Mouse (Mus musculus): ENCODE measurements around the gene Mlc1. TPM values are rescaled to one million over a fixed set of nuclear protein-coding genes. Genes with fewer than 3 reads are reported as not detected.

The Mlc1 gene
- total and polyA plus RNA-seq, 2 experiments from 2014 or later, result 0.04 TPM; not detected in 1

DNA sequence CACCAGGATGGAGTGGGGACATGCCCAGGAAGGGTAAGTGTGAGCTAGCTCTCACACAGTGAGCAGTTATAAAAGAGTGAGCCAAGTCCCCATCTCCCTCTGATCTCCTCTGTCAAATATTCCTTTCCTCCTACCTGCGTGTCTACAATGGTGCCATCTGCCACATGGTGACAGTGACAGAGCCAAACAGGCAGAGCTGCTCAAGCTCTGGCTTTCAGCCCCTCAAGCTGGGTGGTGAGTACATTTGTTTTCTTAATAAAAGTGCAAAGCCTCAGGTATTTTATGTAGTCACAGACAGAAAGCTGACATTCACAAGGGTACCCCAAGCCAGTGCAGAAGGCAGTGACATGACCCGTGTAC lies 41.5 kb downstream of the Mlc1 start:
- Histone ChIP-seq H3K4me2 (ENCODE audit: low read depth, low read length) (no peak overlapping the region), H3K27me3 (ENCODE audit: control insufficient read depth, insufficient read depth, low read length) (no peaks in the 10 kb centered on the region), H3K9me3 (replicated peaks; ENCODE audit: control insufficient read depth, low read length) (no peaks in the 10 kb centered on the region), H3K27ac (ENCODE audit: low read depth) (no peak overlapping the region), H3K36me3 (replicated peaks; ENCODE audit: control insufficient read depth, insufficient read depth, low read length) (no peaks in the 10 kb centered on the region), H3K4me1 (ENCODE audit: control insufficient read depth, insufficient read depth) (no peaks in the 10 kb centered on the region), H3K9ac (replicated peaks; ENCODE audit: low read depth, low read length) (no peak overlapping the region), H3K4me3 (ENCODE audit: low read depth, low read length) (no peak overlapping the region)
- DNase-seq (ENCODE audit: low spot score), result no peak
- TF ChIP-seq CTCF (IDR thresholded peaks at IDR 0.05; ENCODE audit: low read depth) (no peak), EP300 (IDR thresholded peaks at IDR 0.05; ENCODE audit: low read depth) (no peak)
- ATAC-seq (ENCODE audit: insufficient read depth, low read depth), result no peak
- WGBS, result 73% methylated on average over 2 of the region's 2 CpGs

DNA sequence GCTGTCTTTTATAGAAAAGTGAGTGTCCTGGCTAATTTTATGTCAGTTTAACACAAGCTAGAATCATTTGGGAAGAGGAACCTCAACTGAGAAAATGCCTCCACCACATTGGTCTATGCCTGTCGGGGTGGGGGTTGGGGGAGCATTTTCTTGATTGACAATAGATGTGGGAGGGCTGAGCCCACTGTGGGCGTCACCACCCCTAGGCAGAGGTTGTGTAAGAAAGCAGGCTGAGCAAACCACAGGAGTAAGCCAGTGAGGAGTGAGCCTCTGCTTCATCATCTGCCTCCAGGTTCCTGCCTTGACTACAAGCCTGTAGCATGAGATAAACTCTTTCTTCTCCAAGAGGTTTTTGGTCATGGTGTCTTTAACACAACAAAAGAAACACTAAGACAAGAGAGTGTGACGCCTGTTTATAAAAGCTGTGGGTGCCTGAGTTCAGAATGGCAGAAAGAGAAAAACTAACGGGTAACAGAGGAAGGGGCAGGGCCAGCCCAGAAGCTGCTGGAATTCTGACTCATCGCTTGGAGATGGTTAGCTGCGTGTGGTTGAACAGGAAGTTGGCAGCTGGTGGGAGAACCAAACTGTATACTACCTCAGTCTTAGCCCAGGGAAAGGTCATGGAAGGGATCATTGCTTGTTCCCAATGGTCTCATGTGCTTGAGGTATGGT lies 42.1 kb downstream of the Mlc1 start:
- H3K4me3 ChIP-seq (ENCODE audit: low read depth, low read length), result no peak overlapping the region
- DNase-seq (ENCODE audit: low spot score), result no peak
- H3K27me3 ChIP-seq (ENCODE audit: control insufficient read depth, insufficient read depth, low read length), result no peaks in the 10 kb centered on the region
- H3K27ac ChIP-seq (ENCODE audit: low read depth), result no peak overlapping the region
- no peak overlapping the region for H3K4me2 ChIP-seq (ENCODE audit: low read depth, low read length)
- no peak overlapping the region for H3K9ac ChIP-seq (replicated peaks; ENCODE audit: low read depth, low read length)
- ATAC-seq (ENCODE audit: insufficient read depth, low read depth), result no peak
- H3K9me3 ChIP-seq (replicated peaks; ENCODE audit: control insufficient read depth, low read length), result no peaks in the 10 kb centered on the region
- 52% methylated on average over 6 of the region's 6 CpGs for WGBS
- H3K4me1 ChIP-seq (ENCODE audit: control insufficient read depth, insufficient read depth), result no peaks in the 10 kb centered on the region
- H3K36me3 ChIP-seq (replicated peaks; ENCODE audit: control insufficient read depth, insufficient read depth, low read length), result no peaks in the 10 kb centered on the region
- TF ChIP-seq CTCF (IDR thresholded peaks at IDR 0.05; ENCODE audit: low read depth) (no peak), EP300 (IDR thresholded peaks at IDR 0.05; ENCODE audit: low read depth) (no peak)

DNA sequence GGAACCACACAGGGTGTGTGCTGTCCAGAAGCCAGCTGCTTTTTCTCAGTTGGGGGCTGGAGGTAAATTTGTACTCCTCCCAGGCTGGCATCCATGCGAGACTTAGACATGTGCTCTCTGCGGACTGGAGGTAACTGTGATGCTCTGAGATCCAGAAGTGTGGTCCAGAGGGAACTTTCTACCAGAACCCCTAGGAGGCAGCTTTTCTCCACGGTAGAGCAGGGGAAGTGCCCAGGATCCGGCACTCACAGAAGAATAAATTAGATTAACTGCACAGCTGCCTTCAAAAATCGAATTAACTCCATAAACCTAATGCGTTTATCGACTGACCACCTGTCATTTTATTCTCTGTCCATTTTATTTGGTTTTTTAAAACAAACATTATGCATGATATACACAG lies 44.7 kb downstream of the Mlc1 start:
- DNase-seq (ENCODE audit: low spot score) (no peak), ATAC-seq (ENCODE audit: insufficient read depth, low read depth) (peak; percentile 47; the same call in 1 of the 2 replicates)
- Histone ChIP-seq H3K4me1 (ENCODE audit: control insufficient read depth, insufficient read depth) (no peaks in the 10 kb centered on the region), H3K36me3 (replicated peaks; ENCODE audit: control insufficient read depth, insufficient read depth, low read length) (no peaks in the 10 kb centered on the region), H3K27me3 (ENCODE audit: control insufficient read depth, insufficient read depth, low read length) (no peaks in the 10 kb centered on the region), H3K9me3 (replicated peaks; ENCODE audit: control insufficient read depth, low read length) (no peaks in the 10 kb centered on the region), H3K9ac (replicated peaks; ENCODE audit: low read depth, low read length) (no peak overlapping the region), H3K4me3 (ENCODE audit: low read depth, low read length) (no peak overlapping the region), H3K27ac (ENCODE audit: low read depth) (no peak overlapping the region), H3K4me2 (ENCODE audit: low read depth, low read length) (no peak overlapping the region)
- 66% methylated on average over 7 of the region's 7 CpGs for WGBS
- TF ChIP-seq EP300 (IDR thresholded peaks at IDR 0.05; ENCODE audit: low read depth) (no peak), CTCF (IDR thresholded peaks at IDR 0.05; ENCODE audit: low read depth) (peak; percentile 39)

DNA sequence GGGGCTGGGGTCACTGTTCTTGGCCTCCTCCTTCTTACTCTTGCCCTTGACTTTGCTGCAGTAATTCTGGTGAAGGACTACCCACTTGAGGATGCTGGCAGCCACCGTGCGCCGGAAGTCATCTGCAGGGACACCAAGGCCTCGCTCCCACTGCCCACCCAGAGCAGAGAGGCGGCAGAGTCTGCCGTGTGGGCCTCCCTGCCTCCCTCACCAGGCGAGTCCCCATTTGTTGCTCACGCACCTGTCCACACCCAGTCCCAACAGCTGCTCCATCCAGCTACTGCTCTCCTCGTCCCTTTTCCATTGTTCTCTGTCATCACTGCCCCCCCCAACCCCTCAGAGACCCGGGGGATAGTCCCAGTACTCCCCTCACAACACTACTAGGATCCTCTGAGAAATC lies 46.1 kb downstream of the Mlc1 start:
- ATAC-seq (ENCODE audit: insufficient read depth, low read depth) (no peak), DNase-seq (ENCODE audit: low spot score) (no peak)
- Histone ChIP-seq H3K4me3 (ENCODE audit: low read depth, low read length) (no peak overlapping the region), H3K9me3 (replicated peaks; ENCODE audit: control insufficient read depth, low read length) (no peaks in the 10 kb centered on the region), H3K27ac (ENCODE audit: low read depth) (no peak overlapping the region), H3K36me3 (replicated peaks; ENCODE audit: control insufficient read depth, insufficient read depth, low read length) (no peaks in the 10 kb centered on the region), H3K4me2 (ENCODE audit: low read depth, low read length) (no peak overlapping the region), H3K9ac (replicated peaks; ENCODE audit: low read depth, low read length) (no peak overlapping the region), H3K4me1 (ENCODE audit: control insufficient read depth, insufficient read depth) (no peaks in the 10 kb centered on the region), H3K27me3 (ENCODE audit: control insufficient read depth, insufficient read depth, low read length) (no peaks in the 10 kb centered on the region)
- no peak for TF ChIP-seq CTCF (IDR thresholded peaks at IDR 0.05; ENCODE audit: low read depth)
- no peak for TF ChIP-seq EP300 (IDR thresholded peaks at IDR 0.05; ENCODE audit: low read depth)
- 81% methylated on average over 10 of the region's 10 CpGs for WGBS

DNA sequence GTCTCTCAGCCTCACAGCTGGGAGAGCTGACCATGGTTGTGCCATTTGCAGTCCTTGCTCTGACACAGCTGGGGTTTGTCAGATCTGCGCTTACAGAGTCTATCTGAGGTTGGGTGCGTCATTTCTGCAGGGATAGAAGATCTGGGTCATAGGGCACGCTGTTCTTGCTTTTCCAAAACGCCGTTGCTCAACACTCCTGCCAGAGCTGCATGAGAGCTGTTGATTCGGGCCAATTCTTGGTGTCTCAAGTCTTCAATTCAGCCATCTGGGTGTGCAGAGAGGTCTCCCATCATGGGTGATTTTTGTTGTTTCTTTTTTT lies 56.9 kb downstream of the Mlc1 start:
- no peak for TF ChIP-seq CTCF (IDR thresholded peaks at IDR 0.05; ENCODE audit: low read depth)
- TF ChIP-seq EP300 (IDR thresholded peaks at IDR 0.05; ENCODE audit: low read depth), result no peak
- no peaks in the 10 kb centered on the region for H3K4me1 ChIP-seq (ENCODE audit: control insufficient read depth, insufficient read depth)
- H3K36me3 ChIP-seq (replicated peaks; ENCODE audit: control insufficient read depth, insufficient read depth, low read length), result no peaks in the 10 kb centered on the region
- peak; percentile 22 for DNase-seq (ENCODE audit: low spot score)
- H3K27ac ChIP-seq (ENCODE audit: low read depth), result no peak overlapping the region
- peak; percentile 34; the same call in 1 of the 2 replicates for ATAC-seq (ENCODE audit: insufficient read depth, low read depth)
- H3K9ac ChIP-seq (replicated peaks; ENCODE audit: low read depth, low read length), result no peak overlapping the region
- WGBS, result 54% methylated on average over 6 of the region's 6 CpGs
- H3K4me2 ChIP-seq (ENCODE audit: low read depth, low read length), result no peak overlapping the region
- no peaks in the 10 kb centered on the region for H3K27me3 ChIP-seq (ENCODE audit: control insufficient read depth, insufficient read depth, low read length)
- H3K4me3 ChIP-seq (ENCODE audit: low read depth, low read length), result no peak overlapping the region
- no peaks in the 10 kb centered on the region for H3K9me3 ChIP-seq (replicated peaks; ENCODE audit: control insufficient read depth, low read length)

Data from heart, postnatal 0 days (tissue).